ENCODE assay signal across 13 mouse cellular contexts in genomic region chr17:18718275-18718674, GRCm38 (mm10).
"Had no signal": no experiment of that assay in that cellular context is flagged by ENCODE, and none has a peak within 500 bp of the region (broad histone marks: within the 10 kb centered on the region; RNA-seq: fewer than 3 reads in every experiment).

No protein-coding gene starts in this region.

- DNase-seq: kidney, adult 8-10 months; kidney, postnatal 10 days; kidney, postnatal 36 days; layer of hippocampus, postnatal 36 days; left cerebral cortex, postnatal 4 days; liver, postnatal 0 days; lung, embryonic 14.5 days; retina, postnatal 1 day; right cerebral cortex, postnatal 25 days; spleen, adult 18-20 months; thymus, postnatal 25 days had no signal

- ATAC-seq: liver, postnatal 0 days; lung, postnatal 0 days; midbrain, embryonic 15.5 days had no signal
